Mouse (Mus musculus) urinary bladder, postnatal 4 days (tissue): ENCODE measurements around the gene Trim14.

Source experiments
- DNase-seq, 2 experiments: peaks; one replicate each; pipeline ENCODE4 v3.0.0; 2021 to 2022; ENCODE audit warnings: low spot score in 2 of 2

Trim14 gene

GRCm38 (mm10) chr4:46485696-46486417 lies 50.1 kb downstream of the Trim14 start:
- DNase-seq: peak; percentile 60 to 71

GRCm38 (mm10) chr4:46479081-46479480 lies 56.9 kb downstream of the Trim14 start:
- no peak for DNase-seq

DNA sequence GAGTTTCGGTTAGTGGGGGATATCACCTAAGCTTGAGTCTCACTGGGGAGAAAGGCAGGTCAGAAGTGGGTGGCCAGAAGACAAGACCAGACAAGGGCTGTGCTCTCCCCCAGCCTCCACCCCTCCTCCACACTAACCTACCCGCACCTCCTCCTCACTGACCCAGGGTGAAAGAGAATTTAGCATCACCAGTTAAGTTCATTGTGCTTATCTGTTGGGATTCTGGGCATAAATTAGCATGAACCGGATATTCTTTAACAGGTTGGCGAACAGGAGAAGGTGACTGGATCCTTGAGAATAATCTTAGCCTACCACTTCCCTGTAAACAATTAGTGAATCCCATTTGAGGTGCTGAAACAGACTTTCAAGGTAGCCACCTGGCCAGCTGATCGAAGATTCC lies 60.8 kb downstream of the Trim14 start:
- DNase-seq: no peak

DNA sequence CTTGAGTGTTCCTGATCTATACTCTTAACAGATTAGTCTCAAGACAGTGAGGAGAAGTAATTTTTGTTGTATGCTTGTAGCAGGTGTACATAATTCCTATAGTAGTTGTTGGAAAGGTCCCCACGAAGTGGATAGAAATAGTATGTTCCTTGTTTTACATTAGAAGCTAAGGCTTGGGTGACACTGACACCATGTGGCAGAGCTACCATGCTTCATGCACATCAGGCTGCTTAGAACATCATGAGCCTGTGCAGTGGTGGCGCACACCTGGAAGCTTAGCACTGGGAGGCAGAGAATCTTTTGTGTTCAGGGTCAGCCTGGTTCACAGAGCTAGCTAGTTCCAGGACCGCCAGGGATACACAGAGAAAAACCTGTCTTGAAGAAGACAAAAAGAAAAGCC lies 70.2 kb downstream of the Trim14 start:
- DNase-seq: no peak

GRCm38 (mm10) chr4:46463130-46463830 lies 72.7 kb downstream of the Trim14 start:
- no peak for DNase-seq

DNA sequence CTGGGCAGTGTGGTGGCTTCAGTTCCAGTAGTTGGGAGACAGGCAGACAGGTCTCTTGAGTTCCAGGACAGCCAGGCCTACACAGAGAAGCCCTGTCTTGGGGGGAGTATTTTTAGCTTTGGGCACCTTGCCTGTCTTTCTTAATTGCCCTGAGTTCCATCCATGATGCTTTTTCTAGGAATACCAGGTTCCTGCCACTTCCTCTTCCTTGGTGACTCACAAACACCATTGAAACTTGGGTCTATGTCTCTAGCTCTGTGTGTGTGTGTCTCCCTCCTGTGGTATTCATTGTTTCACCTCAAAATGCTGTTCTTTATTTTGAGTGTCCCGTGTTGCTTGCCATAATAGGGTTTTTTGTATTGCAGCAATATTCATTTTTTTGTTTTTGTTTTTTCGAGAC lies 77.5 kb downstream of the Trim14 start:
- no peak for DNase-seq

GRCm38 (mm10) chr4:46457186-46457585 lies 78.8 kb downstream of the Trim14 start:
- no peak for DNase-seq

GRCm38 (mm10) chr4:46456762-46457161 lies 79.2 kb downstream of the Trim14 start:
- no peak for DNase-seq

DNA sequence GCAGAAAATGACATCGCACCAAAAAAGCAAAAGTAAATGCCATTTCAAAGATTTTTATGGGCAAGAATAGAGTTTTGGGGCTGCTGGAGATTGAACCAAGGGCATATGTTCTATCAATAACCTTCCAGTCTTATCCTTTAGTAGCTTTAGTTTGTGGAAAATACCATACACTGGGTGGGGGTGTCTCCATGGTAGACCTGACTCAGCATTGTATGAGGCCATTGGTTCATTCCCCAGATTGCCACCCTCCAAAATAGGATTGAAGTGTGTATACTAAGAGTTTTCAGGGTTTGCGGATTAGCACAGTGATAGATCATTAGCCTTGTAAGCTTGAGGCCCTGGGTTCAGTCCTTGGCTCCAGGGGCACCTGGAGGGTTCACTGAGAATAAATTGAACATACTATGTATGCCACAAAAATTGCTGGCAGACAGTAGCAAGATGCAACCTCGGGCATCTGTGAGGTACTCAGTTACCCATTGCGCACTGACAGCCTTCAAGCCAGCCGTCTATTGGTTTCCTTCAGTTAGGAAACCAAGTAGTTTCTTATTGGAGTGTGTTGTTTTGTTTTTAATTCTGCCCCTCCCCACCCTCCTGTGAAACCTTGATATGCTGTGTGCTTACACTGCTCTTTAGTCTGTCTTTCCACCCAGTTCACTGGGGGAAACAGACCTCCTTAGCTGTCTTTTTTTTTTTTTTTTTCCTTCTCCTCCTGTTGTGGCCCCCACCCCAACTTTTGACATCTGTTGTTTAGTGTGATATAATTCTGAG lies 81.7 kb downstream of the Trim14 start:
- DNase-seq: no peak

DNA sequence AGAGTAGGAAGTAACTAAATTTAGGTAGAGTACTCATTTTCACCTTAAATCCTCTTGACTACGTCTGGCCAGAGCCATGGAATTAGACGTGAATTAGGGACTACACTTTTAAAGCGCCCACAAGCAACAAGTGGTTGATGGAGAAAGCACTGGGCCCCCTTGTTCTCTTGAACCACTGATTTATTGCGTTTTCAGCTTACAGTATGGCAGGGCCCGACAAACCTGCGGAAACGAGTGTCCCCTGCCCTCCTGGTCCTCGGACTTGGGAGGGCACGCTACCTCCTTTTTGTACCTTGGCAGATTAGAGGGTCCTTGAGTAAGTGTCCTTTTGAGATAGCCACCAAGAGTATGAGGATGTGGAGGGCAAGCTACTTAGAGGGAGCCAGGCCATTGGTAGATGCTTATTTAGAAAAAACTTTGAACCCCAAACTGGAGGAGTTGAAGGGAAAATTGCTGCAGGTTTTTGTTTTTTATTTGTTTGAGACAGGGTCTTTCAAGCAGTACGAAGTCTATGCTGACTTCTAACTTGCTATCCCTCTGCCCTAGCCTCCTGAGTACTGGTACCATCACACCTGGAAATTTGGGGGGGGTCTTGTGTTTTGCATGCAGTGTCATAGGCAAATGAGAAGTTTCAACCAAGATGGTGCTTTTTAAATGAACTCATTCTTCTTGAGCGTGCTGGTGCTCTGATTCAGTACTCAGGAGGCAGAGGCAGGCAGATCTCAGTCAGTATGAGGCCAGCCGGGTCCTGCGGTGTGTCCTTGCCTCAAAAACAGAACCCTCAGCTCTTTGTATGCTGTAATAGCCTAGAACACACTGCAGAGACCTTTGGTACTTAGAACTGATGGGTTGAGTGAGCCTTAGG lies 82.9 kb downstream of the Trim14 start:
- DNase-seq: no peak

GRCm38 (mm10) chr4:46452481-46452850 lies 83.5 kb downstream of the Trim14 start:
- DNase-seq: peak in 1 of 2 experiments; percentile 48

GRCm38 (mm10) chr4:46451758-46452480 lies 84.0 kb downstream of the Trim14 start:
- DNase-seq: peak; percentile 66 to 71

DNA sequence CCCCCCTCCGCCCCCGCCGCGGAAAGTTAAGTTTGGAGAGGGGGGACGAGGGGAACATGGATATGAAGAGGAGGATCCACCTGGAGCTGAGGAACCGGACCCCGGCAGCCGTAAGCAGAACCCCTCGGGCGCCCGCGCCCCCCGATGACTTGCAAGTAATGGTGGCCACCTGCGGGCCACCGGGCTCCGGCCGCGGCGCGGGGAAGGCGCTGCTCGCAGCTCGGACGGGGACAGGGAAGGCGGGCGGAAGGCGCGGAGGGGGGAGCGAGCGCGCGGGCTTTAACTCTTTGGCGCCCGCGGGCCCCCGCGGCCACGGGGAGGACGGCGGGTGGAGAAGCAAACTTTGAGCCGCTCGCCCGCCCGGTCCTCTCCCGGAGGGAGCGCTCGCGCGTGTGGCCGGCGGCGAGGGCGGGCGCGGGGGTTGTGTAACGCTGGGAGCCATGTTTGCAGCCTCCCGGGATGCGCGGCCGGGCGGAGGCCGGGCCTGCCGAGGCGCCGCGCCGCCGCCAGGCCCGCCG lies 84.6 kb downstream of the Trim14 start:
- peak; percentile 66 to 72 for DNase-seq

GRCm38 (mm10) chr4:46450519-46451131 lies 85.3 kb downstream of the Trim14 start, which contains the start of gene Anp32b:
Gene Anp32b, plus strand, starts transcription at chr4:46450902.
- DNase-seq: peak; percentile 91 to 92

- DNase-seq: no peak
These were observed 85.9 kb downstream of the Trim14 start for GRCm38 (mm10) chr4:46450020-46450518.

GRCm38 (mm10) chr4:46448886-46449285 lies 87.1 kb downstream of the Trim14 start:
- no peak for DNase-seq

- DNase-seq: no peak
These were observed 88.5 kb downstream of the Trim14 start for GRCm38 (mm10) chr4:46447461-46447860.

DNA sequence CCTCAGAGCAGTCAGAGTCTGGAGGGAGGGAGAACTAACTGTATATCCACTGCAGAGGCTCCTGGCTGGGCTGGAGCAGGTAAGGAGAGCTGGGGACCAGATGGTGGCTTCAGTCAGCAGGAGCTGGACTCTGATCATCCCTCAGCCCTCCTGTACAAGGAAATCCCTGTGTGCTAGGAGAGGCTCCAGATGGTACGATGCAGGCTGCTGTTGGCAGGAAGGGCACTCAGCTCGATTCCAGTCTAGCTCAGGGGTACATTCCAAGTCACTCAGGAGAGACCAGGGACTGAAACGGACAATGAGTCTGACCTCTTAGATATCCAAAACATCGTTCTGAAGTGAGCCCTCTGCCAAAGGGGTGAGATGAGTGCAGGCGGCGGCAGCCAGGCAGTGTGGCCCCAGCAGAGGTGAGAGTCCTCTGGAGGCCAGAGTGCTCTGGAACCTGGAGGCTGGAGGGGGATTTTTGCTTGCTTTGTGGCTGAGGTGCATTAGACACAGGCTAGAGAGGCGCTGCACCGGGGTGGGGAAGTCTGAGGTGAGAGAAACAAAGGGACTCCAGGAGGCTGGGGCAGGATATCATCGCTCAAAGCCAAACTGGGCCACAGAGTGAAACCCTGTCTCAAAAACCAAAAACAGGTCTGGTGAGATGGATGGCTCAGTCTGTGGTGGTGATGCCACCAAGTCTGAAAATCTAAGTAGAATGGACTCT lies 90.5 kb downstream of the Trim14 start:
- no peak for DNase-seq
